Mouse (Mus musculus): Measurements from ENCODE around the gene Tbc1d4.

GRCm38 (mm10) chr14:101596691-101597090 lies 12.3 kb downstream of the Tbc1d4 start:
- TF ChIP-seq POLR2A (IDR thresholded peaks at IDR 0.05; ENCODE audit: extremely low read depth, insufficient read depth, low read length) (no peak), CTCF (IDR thresholded peaks at IDR 0.05; ENCODE audit: low read depth, low read length) (no peak)
